Mouse (Mus musculus) limb, embryonic 11.5 days (tissue): Measurements from ENCODE around the gene Nup210l. TPM values are rescaled to one million over a fixed set of nuclear protein-coding genes. Genes with fewer than 3 reads are reported as not detected.

ENCODE experiments used
- ATAC-seq: fragments of 200-750 bp; cut with Nextera tagmentation; 2 replicates; pipeline ENCODE4 v1.8.0; 2017; ENCODE audit warnings: low read depth; ENCODE audit not compliant: insufficient number of reproducible peaks, low FRiP score, low TSS enrichment
- DNase-seq: peaks from one replicate; pipeline ENCODE4 v3.0.0-alpha.2; 2015; ENCODE audit warnings: low spot score
- H3K27ac ChIP-seq: fragments of 300-500 bp; sonication (generic); replicated peaks from 2 replicates; pipeline ENCODE4 v1.5.1; 2014; ENCODE audit warnings: low read depth, mild to moderate bottlenecking, low read length
- H3K27me3 ChIP-seq: fragments of 300-500 bp; sonication (generic); 2 replicates; pipeline ENCODE4 v1.6.1; 2014; ENCODE audit warnings: mild to moderate bottlenecking, low read length, mixed read lengths; ENCODE audit not compliant: control insufficient read depth, insufficient read depth
- H3K36me3 ChIP-seq: fragments of 300-500 bp; sonication (generic); 2 replicates; pipeline ENCODE4 v1.6.1; 2014; ENCODE audit warnings: mild to moderate bottlenecking, low read length, moderate library complexity, mixed read lengths; ENCODE audit not compliant: control insufficient read depth, insufficient read depth
- H3K4me1 ChIP-seq: fragments of 300-500 bp; sonication (generic); 2 replicates; pipeline ENCODE4 v1.6.1; 2014; ENCODE audit warnings: low read length, mixed read lengths; ENCODE audit not compliant: control insufficient read depth, insufficient read depth
- H3K4me2 ChIP-seq: fragments of 300-500 bp; sonication (generic); 2 replicates; pipeline ENCODE4 v1.6.1; 2014; ENCODE audit warnings: low read depth, mild to moderate bottlenecking, moderate library complexity; ENCODE audit not compliant: severe bottlenecking
- H3K4me3 ChIP-seq: fragments of 300-500 bp; sonication (generic); 2 replicates; pipeline ENCODE4 v1.5.1; 2014; ENCODE audit warnings: low read depth, low read length
- H3K9ac ChIP-seq: fragments of 300-500 bp; sonication (generic); 2 replicates; pipeline ENCODE4 v1.6.1; 2014; ENCODE audit warnings: mild to moderate bottlenecking, low read length
- H3K9me3 ChIP-seq: fragments of 300-500 bp; sonication (generic); 2 replicates; pipeline ENCODE4 v1.6.1; 2016; ENCODE audit warnings: low read length; ENCODE audit not compliant: control insufficient read depth
- WGBS: fragments of 180-500 bp; shearing (Covaris S2); extraction: QIAGEN DNeasy Blood & Tissue Kit; methylation state at CpG from one replicate; pipeline ENCODE4 v1.1.7; 2014; 5-methylcytosine and 5-hydroxymethylcytosine counted together
- polyA plus RNA-seq: library from polyadenylated mRNA; unstranded; fragments of >200 nt; fragmentation: Nextera tagmentation; extraction: Ambion mirVana; gene quantifications from 2 replicates; pipeline ENCODE4 v1.2.1, GENCODE M21; 2014

Nup210l gene
- polyA plus RNA-seq, 1 experiment from 2014 or later = 0.49 TPM

GRCm38 (mm10) chr3:90194759-90195158 lies 90.8 kb downstream of the Nup210l start:
- Histone ChIP-seq H3K4me3 (no peak overlapping the region), H3K9me3 (no peaks in the 10 kb centered on the region), H3K4me1 (no peaks in the 10 kb centered on the region), H3K27ac (no peak overlapping the region), H3K27me3 (no peaks in the 10 kb centered on the region), H3K36me3 (no peaks in the 10 kb centered on the region), H3K4me2 (no peak overlapping the region), H3K9ac (no peak overlapping the region)
- ATAC-seq (no peak; the same call in 1 of the 2 replicates), DNase-seq (no peak)
- 33% methylated on average over 4 of the region's 4 CpGs for WGBS

GRCm38 (mm10) chr3:90195644-90196043 lies 91.7 kb downstream of the Nup210l start:
- DNase-seq = no peak

GRCm38 (mm10) chr3:90197548-90197947 lies 93.6 kb downstream of the Nup210l start:
- H3K9ac ChIP-seq = no peak overlapping the region
- no peaks in the 10 kb centered on the region for H3K4me1 ChIP-seq
- WGBS = 62% methylated on average over 1 of the region's 1 CpGs
- no peak overlapping the region for H3K4me3 ChIP-seq
- no peak overlapping the region for H3K4me2 ChIP-seq
- H3K36me3 ChIP-seq = no peaks in the 10 kb centered on the region
- no peak overlapping the region for H3K27ac ChIP-seq
- H3K27me3 ChIP-seq = no peaks in the 10 kb centered on the region
- DNase-seq = no peak
- H3K9me3 ChIP-seq = no peaks in the 10 kb centered on the region
- no peak for ATAC-seq

More at GRCm38 (mm10) chr3:90195644-90196043, 91.7 kb downstream of the Nup210l start:
- ATAC-seq = no peak
- no peaks in the 10 kb centered on the region for H3K27me3 ChIP-seq
- H3K4me1 ChIP-seq = no peaks in the 10 kb centered on the region
- H3K4me2 ChIP-seq = no peak overlapping the region
- H3K9ac ChIP-seq = no peak overlapping the region
- no peak overlapping the region for H3K4me3 ChIP-seq
- WGBS = 73% methylated on average over 1 of the region's 1 CpGs
- no peaks in the 10 kb centered on the region for H3K36me3 ChIP-seq
- no peak overlapping the region for H3K27ac ChIP-seq
- H3K9me3 ChIP-seq = no peaks in the 10 kb centered on the region

- Histone ChIP-seq H3K9ac (no peak overlapping the region), H3K4me1 (no peaks in the 10 kb centered on the region), H3K9me3 (no peaks in the 10 kb centered on the region), H3K36me3 (no peaks in the 10 kb centered on the region), H3K27me3 (no peaks in the 10 kb centered on the region), H3K27ac (no peak overlapping the region), H3K4me2 (no peak overlapping the region), H3K4me3 (no peak overlapping the region)
- DNase-seq (no peak), ATAC-seq (no peak)
- WGBS = 81% methylated on average over 1 of the region's 1 CpGs
These were observed 99.0 kb downstream of the Nup210l start for GRCm38 (mm10) chr3:90202884-90203283.

DNA sequence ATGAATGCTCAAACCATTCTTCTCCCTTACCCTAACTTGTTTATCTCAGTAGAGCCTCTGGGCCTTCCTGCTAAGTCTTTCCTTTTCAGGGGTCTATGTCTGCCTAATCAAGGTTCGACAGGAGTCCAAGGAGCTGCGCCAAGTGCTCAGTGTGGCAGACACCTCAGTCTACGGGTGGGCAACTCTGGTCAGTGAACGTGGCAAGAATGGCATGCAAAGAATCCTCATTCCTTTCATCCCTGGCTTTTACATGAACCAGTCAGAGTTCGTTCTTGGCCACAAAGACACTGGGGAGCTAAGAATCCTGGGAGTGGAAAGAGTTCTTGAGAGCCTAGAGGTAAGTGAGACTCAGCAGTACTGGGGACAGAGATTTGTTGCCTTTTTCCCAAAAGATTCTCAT lies 99.7 kb downstream of the Nup210l start:
- Histone ChIP-seq H3K4me3 (no peak overlapping the region), H3K36me3 (peaks cover 7% of the 10 kb centered on the region; the same call in 1 of the 2 replicates), H3K4me2 (no peak overlapping the region), H3K27ac (no peak overlapping the region), H3K9ac (no peak overlapping the region), H3K27me3 (no peaks in the 10 kb centered on the region), H3K4me1 (no peaks in the 10 kb centered on the region), H3K9me3 (no peaks in the 10 kb centered on the region)
- 80% methylated on average over 5 of the region's 5 CpGs for WGBS
- DNase-seq (no peak), ATAC-seq (no peak)

DNA sequence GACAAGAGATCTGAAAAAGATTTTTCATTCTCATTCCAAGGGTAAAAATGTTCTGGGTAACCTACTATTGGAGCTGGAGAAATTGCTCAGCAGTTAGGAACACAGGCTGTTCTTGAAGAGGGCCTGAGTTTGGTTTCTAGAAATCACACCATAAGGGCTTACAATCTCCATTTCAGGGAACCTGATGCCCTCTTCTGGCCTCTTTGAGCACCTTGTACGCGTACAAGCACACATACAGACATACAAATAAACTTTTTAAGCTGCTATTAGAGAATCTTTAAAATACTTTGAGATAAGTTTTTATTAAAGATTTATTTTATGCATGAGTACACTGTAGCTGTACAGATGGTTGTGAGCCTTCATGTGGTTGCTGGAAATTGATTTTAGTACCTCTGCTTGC lies 100.7 kb downstream of the Nup210l start:
- Histone ChIP-seq H3K4me1 (no peaks in the 10 kb centered on the region), H3K36me3 (peaks cover 12% of the 10 kb centered on the region; the same call in 1 of the 2 replicates), H3K4me3 (no peak overlapping the region), H3K27me3 (no peaks in the 10 kb centered on the region), H3K9ac (no peak overlapping the region), H3K4me2 (no peak overlapping the region), H3K9me3 (no peaks in the 10 kb centered on the region), H3K27ac (no peak overlapping the region)
- no peak for DNase-seq
- no peak for ATAC-seq
- 95% methylated on average over 2 of the region's 2 CpGs for WGBS

- Histone ChIP-seq H3K4me2 (no peak overlapping the region), H3K27me3 (no peaks in the 10 kb centered on the region), H3K9ac (no peak overlapping the region), H3K27ac (no peak overlapping the region), H3K4me3 (no peak overlapping the region), H3K36me3 (peaks cover 21% of the 10 kb centered on the region), H3K9me3 (no peaks in the 10 kb centered on the region), H3K4me1 (peaks cover 14% of the 10 kb centered on the region)
- ATAC-seq (no peak), DNase-seq (no peak)
- WGBS = 92% methylated on average over 2 of the region's 2 CpGs
These were observed 104.7 kb downstream of the Nup210l start for GRCm38 (mm10) chr3:90208662-90209061.

- H3K4me2 ChIP-seq = no peak overlapping the region
- H3K9me3 ChIP-seq = no peaks in the 10 kb centered on the region
- H3K27ac ChIP-seq = no peak overlapping the region
- no peak for DNase-seq
- H3K9ac ChIP-seq = no peak overlapping the region
- peaks cover 14% of the 10 kb centered on the region for H3K4me1 ChIP-seq
- peaks cover 21% of the 10 kb centered on the region for H3K36me3 ChIP-seq
- 90% methylated on average over 5 of the region's 5 CpGs for WGBS
- H3K27me3 ChIP-seq = no peaks in the 10 kb centered on the region
- H3K4me3 ChIP-seq = no peak overlapping the region
- ATAC-seq = no peak
These were observed 106.1 kb downstream of the Nup210l start for GRCm38 (mm10) chr3:90209908-90210566.
